Mouse (Mus musculus): ENCODE results near the gene Asb6. TPM values are rescaled to one million over a fixed set of nuclear protein-coding genes. Genes with fewer than 3 reads are reported as not detected.

Gene Asb6
- polyA plus RNA-seq, 1 experiment from 2014 or later = 38.3 TPM

DNA sequence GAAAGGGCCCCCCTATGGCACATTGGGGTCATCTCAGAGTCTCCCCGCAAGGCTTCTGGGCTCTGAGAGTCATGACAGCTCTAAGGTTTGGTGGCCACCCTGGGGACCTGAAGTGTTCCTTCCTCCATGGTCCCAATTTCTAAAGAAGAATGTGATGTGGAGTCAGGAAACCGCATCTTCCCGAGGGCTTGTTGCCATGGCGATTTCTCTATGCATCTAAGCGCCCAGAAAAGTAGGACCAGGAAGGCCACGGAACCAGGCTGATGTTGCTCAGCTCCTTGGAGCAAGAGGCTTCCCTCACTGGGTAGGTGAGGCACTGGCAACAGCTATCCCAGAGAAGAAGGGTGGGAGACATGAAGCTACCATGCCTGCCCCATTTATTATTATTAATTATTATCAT, 26.9 kb upstream of the Asb6 start:
- 75% methylated on average over 6 of the region's 6 CpGs for WGBS
- H3K9me3 ChIP-seq (replicated peaks) = no peaks in the 10 kb centered on the region
- ATAC-seq (replicated peaks; ENCODE audit: low FRiP score) = no peak
- no peak overlapping the region for H3K4me2 ChIP-seq
- no peak overlapping the region for H3K27ac ChIP-seq
- no peaks in the 10 kb centered on the region for H3K27me3 ChIP-seq
- peaks cover 21% of the 10 kb centered on the region for H3K4me1 ChIP-seq
- H3K36me3 ChIP-seq = no peaks in the 10 kb centered on the region
- H3K4me3 ChIP-seq (replicated peaks) = no peak overlapping the region
- no peak overlapping the region for H3K9ac ChIP-seq

DNA sequence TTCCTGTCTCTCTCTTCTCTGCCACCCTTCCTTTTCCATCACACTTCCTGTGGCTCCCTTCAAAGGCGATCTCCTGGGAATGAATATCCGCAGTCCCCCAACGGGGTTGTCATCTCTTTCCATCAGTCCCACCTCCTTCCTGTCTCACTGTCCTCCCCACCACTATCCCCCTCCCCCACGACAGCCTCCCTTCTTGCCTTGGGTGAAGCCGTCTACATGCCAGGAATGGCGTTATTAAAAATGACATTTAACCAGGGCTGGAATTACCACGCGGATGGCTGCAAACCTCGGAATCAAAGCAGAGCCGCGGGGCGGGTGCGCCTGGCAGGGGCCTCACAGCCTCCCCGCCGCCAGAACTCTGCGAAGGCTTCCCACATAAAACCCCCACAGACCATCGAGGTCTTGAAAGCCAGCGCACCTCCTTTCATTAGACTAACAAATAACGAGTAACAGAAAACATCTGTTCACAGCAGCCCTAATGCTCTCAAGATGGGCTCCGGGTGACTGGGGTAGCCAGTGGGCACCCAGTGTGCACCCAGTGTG, 22.7 kb upstream of the Asb6 start:
- Histone ChIP-seq H3K36me3 (no peaks in the 10 kb centered on the region), H3K9me3 (replicated peaks) (no peaks in the 10 kb centered on the region), H3K4me1 (peaks cover 20% of the 10 kb centered on the region), H3K4me3 (replicated peaks) (no peak overlapping the region), H3K27ac (no peak overlapping the region), H3K4me2 (no peak overlapping the region), H3K9ac (no peak overlapping the region), H3K27me3 (no peaks in the 10 kb centered on the region)
- no peak for ATAC-seq (replicated peaks; ENCODE audit: low FRiP score)
- 20% methylated on average over 20 of the region's 20 CpGs for WGBS

DNA sequence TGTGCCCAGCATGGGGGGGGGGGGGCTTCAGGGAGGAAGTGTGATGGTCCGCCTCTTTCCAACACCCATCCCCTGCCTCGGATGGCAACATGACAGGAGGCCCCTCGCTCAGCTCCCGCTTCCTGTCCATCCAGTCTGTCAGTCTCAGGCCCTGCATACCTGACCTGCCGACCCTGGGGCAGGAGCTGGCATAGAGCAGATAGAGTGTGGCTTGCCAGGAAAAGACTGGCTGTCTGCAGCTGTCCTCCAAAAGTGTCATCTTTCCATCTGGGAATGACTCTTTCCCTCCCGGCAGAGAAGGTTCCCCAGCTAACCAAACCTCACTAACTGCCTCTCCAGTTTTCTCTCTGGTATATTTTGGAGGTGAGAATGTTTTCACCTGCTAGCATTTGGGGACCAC, 20.4 kb upstream of the Asb6 start:
- no peak overlapping the region for H3K9ac ChIP-seq
- H3K27ac ChIP-seq = no peak overlapping the region
- H3K9me3 ChIP-seq (replicated peaks) = no peaks in the 10 kb centered on the region
- no peak overlapping the region for H3K4me2 ChIP-seq
- peaks cover 10% of the 10 kb centered on the region for H3K27me3 ChIP-seq
- peaks cover 37% of the 10 kb centered on the region for H3K4me1 ChIP-seq
- no peak overlapping the region for H3K4me3 ChIP-seq (replicated peaks)
- 21% methylated on average over 6 of the region's 6 CpGs for WGBS
- H3K36me3 ChIP-seq = no peaks in the 10 kb centered on the region
- ATAC-seq (replicated peaks; ENCODE audit: low FRiP score) = no peak

DNA sequence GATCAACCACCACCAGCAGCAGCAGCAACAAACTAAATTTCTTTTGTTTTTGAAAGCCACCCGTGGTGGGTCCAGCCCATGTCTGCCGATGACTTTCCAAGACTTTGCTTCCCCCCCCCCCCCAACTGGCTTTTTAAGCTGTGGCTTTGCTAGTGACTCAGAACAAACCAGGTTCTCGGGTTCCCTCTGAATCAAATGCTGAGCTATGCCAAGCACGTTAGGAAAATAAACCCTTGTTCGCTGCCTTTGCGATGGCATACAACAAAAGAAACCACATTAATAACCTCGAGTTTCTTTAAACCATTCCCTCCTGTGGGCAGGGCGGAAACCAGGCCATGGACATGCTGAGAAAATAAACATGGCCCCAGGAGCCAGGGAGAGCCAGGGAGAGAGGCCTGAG, 18.1 kb upstream of the Asb6 start:
- H3K36me3 ChIP-seq = no peaks in the 10 kb centered on the region
- no peak overlapping the region for H3K4me3 ChIP-seq (replicated peaks)
- 56% methylated on average over 8 of the region's 8 CpGs for WGBS
- no peak for ATAC-seq (replicated peaks; ENCODE audit: low FRiP score)
- no peak overlapping the region for H3K9ac ChIP-seq
- H3K9me3 ChIP-seq (replicated peaks) = no peaks in the 10 kb centered on the region
- H3K4me1 ChIP-seq = peaks cover 44% of the 10 kb centered on the region
- no peak overlapping the region for H3K4me2 ChIP-seq
- no peak overlapping the region for H3K27ac ChIP-seq
- H3K27me3 ChIP-seq = peaks cover 24% of the 10 kb centered on the region

DNA sequence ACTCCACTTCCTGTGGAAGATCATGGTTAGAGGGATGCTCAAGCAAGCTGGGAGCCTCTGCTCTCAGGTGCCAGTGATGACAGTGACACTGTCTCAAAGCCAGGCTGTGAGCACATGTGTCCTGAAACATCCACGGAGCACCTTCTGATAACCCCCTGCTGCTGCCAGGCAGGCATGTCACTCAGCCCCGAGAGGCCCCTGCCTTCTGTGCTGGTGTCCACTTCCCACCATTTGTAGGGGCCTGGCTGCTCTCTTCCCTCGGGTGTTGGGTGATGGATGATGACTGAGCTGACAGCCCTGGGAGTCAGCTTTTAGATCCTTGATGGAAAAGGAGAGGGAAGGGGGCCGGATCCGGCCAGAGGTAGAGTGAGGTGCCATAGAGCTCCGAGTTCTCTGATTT, 16.6 kb upstream of the Asb6 start:
- peak overlapping the region; percentile 95 for H3K4me2 ChIP-seq
- H3K4me1 ChIP-seq = peaks cover 36% of the 10 kb centered on the region
- peaks cover 27% of the 10 kb centered on the region for H3K27me3 ChIP-seq
- WGBS = 17% methylated on average over 6 of the region's 6 CpGs
- no peak for ATAC-seq (replicated peaks; ENCODE audit: low FRiP score)
- H3K9me3 ChIP-seq (replicated peaks) = no peaks in the 10 kb centered on the region
- H3K4me3 ChIP-seq (replicated peaks) = no peak overlapping the region
- no peak overlapping the region for H3K9ac ChIP-seq
- no peak overlapping the region for H3K27ac ChIP-seq
- H3K36me3 ChIP-seq = no peaks in the 10 kb centered on the region

DNA sequence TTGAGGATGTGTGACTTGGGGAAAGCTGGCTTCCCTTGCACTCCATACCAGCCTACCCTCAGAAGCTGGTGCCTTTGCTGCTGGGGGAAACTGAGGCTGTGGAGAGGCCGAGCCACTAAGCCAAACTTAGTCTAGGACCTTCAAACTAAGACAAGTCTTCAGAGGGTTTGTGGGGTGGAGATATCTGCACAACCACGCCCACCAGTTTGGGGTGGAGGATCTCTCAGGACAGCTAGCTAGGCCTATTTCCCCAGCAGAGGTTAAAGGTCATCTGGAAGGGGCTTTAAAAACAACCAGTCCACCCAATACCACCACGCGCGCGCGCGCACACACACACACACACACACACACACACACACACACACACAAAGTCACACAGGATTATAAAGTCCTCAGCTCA, 16.1 kb upstream of the Asb6 start:
- Histone ChIP-seq H3K36me3 (no peaks in the 10 kb centered on the region), H3K27ac (no peak overlapping the region), H3K4me2 (peak overlapping the region; percentile 95), H3K4me3 (replicated peaks) (peak overlapping the region; percentile 71), H3K9me3 (replicated peaks) (no peaks in the 10 kb centered on the region), H3K9ac (peak overlapping the region; percentile 75; the same call in 1 of the 2 replicates), H3K27me3 (peaks cover 27% of the 10 kb centered on the region), H3K4me1 (peaks cover 36% of the 10 kb centered on the region)
- ATAC-seq (replicated peaks; ENCODE audit: low FRiP score) = 0 out of 2 replicates have a peak, but pooled peaks have one; percentile 3
- WGBS = 72% methylated on average over 8 of the region's 8 CpGs

DNA sequence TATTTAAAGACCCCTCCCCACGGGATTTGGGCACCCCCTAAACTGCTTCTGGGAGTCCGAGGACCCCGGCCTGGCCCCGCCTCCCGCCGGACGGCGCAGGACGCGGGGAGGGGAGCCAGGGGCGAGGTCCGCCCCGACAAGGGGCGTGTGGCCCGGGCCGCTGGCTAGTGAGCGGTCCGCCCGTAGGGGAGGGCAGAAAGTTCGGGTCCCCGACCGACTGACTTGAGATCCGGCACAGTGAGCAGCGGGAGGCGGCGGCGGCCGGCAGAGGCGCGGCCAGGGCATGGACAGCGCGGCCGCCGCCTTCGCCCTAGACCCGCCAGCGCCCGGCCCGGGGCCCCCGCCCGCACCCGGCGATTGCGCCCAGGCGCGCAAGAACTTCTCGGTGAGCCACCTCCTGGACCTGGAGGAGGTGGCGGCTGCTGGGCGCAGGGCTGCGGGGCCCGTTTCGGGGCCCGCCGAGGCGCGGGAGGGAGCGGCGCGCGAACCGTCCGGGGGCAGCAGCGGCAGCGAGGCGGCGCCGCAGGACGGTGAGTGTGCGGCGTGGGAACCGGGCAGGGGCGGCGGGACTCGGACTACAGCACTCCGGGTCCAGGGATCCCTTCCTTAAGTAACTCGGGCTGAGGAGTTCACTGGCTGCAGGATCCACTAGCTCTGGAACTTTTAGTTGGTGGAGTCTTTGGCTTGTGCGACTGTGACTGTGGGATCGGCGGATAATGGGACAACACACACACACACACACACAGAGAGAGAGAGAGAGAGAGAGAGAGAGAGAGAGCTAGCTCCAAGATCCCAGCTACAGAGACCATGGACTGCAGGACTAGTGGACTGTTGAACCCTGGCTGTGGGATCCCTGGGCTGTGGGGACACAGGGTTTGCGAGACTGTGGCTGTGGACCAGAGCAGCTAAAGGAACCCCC, 15.3 kb upstream of the Asb6 start:
- 1% methylated on average over 77 of the region's 80 CpGs for WGBS
- Histone ChIP-seq H3K9me3 (replicated peaks) (no peaks in the 10 kb centered on the region), H3K27me3 (peaks cover 27% of the 10 kb centered on the region), H3K36me3 (no peaks in the 10 kb centered on the region), H3K27ac (peak overlapping the region; percentile 41; the same call in 1 of the 2 replicates), H3K4me3 (replicated peaks) (peak overlapping the region; percentile 71), H3K9ac (peak overlapping the region; percentile 75), H3K4me1 (peaks cover 33% of the 10 kb centered on the region), H3K4me2 (peak overlapping the region; percentile 95)
- peak; percentile 55; the same call in 1 of the 2 replicates for ATAC-seq (replicated peaks; ENCODE audit: low FRiP score)

DNA sequence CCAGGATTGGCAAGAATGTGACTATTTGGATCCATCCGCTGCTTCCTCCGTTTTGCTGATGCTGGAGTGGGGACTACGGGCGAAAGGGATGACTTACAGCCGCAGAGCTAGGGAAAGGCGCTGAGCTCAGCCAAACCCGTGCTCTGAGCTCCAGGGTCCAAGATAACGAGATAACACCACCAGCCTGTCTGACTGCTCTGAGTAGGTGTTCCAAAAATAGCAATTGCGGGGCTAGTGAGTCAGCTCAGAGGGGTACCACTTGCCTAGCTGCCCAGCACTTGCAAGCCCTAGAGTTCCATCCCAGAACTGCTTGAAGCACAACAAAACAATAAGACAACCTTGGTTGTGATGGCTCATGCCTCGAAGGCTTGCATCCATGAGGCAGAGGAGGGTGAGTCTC, 12.5 kb upstream of the Asb6 start:
- 42% methylated on average over 10 of the region's 10 CpGs for WGBS
- Histone ChIP-seq H3K4me3 (replicated peaks) (no peak overlapping the region), H3K9ac (no peak overlapping the region)

DNA sequence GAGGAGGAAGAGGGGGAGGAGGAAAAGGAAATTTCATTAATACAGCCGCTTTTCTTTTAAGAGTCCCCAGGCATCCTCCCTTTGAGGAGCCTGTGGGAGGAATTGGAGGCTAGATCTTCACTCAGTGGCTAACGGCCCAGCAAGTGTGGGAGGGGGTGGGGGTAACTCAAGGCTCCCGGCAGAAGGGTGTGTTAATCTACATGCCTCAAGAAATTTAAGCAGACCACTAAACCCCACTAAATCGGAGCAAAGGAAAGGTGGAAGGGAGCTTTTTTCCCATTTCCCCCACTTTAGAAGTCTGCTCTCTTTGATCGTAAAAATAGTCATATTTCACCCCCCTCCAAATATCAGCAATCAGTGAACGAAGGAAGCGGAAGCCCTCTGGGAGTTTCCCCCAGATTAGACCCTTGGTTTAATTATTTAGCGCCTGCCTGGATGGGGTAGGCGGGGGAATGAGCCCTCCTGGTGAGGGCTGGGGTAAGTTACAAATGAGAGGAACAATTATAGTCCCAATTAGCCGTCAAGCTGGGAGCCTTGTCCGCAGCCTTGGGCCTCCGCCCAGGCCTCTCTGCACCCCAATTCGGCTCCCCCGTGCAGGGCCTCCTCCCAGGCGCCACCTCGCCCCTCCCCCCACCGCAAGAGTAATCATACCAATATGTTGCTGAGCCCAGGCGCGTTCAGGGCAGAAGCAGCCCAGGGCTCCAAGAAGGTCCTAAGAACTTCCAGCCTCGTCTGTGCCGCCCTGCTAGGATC, 6.3 kb upstream of the Asb6 start:
- H3K4me3 ChIP-seq (replicated peaks) = peak overlapping the region; percentile 0; the same call in 1 of the 2 replicates
- peaks cover 39% of the 10 kb centered on the region for H3K4me1 ChIP-seq
- H3K9me3 ChIP-seq (replicated peaks) = no peaks in the 10 kb centered on the region
- WGBS = 8% methylated on average over 21 of the region's 21 CpGs
- peak overlapping the region; percentile 27; the same call in 1 of the 2 replicates for H3K9ac ChIP-seq
- no peaks in the 10 kb centered on the region for H3K36me3 ChIP-seq
- H3K4me2 ChIP-seq = peak overlapping the region; percentile 49
- ATAC-seq (replicated peaks; ENCODE audit: low FRiP score) = 0 out of 2 replicates have a peak, but pooled peaks have one; percentile 20
- H3K27ac ChIP-seq = peak overlapping the region; percentile 69
- H3K27me3 ChIP-seq = no peaks in the 10 kb centered on the region

More for the DNA sequence above, 12.5 kb upstream of the Asb6 start:
- Histone ChIP-seq H3K27me3 (peaks cover 27% of the 10 kb centered on the region), H3K9me3 (replicated peaks) (no peaks in the 10 kb centered on the region), H3K4me2 (no peak overlapping the region), H3K27ac (no peak overlapping the region), H3K4me1 (peaks cover 28% of the 10 kb centered on the region), H3K36me3 (no peaks in the 10 kb centered on the region)
- ATAC-seq (replicated peaks; ENCODE audit: low FRiP score) = no peak

DNA sequence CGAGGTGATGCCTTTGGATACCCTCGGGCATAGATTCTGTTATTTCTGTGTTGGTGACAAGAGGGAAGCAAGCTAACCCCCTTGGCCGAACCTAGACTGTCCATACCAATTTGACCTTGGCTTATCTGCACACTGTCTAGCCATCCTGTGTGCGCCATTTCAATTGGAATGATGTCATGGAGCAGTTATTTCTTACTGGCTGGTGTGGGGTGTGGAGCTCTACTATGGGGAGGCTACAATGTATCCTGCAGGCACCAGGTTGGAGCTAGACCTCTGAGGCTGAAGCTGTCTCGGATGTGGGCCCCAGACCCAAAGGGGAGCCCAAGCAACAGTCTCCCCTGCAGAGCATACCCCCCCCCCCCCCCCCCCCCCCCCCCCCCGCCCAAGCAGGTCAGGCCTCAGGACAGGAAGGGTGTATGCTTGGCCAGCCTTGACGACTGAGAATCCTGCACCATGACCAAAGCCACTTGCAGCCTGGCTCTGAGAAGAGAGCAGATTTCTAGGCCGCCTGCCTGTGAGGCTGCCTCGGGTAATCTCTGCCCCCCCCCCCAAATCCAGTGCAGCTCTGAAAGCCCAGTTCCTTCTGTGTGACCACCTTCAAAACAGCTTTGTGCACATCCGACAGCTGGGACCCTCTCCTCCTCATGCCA, 4.4 kb upstream of the Asb6 start, which contains the start of gene Prrx2:
TSS of gene Prrx2 (plus strand) at position 600 of the 650 bp plus-strand sequence.
- no peak for ATAC-seq (replicated peaks; ENCODE audit: low FRiP score)
- WGBS = 56% methylated on average over 9 of the region's 10 CpGs
- Histone ChIP-seq H3K36me3 (no peaks in the 10 kb centered on the region), H3K4me2 (no peak within 1 kb of the TSS), H3K4me3 (replicated peaks) (no peak within 1 kb of the TSS), H3K27me3 (no peaks in the 10 kb centered on the region), H3K9me3 (replicated peaks) (no peaks in the 10 kb centered on the region), H3K4me1 (peaks cover 39% of the 10 kb centered on the region), H3K9ac (no peak within 1 kb of the TSS), H3K27ac (peak within 1 kb of the TSS; percentile 69)

DNA sequence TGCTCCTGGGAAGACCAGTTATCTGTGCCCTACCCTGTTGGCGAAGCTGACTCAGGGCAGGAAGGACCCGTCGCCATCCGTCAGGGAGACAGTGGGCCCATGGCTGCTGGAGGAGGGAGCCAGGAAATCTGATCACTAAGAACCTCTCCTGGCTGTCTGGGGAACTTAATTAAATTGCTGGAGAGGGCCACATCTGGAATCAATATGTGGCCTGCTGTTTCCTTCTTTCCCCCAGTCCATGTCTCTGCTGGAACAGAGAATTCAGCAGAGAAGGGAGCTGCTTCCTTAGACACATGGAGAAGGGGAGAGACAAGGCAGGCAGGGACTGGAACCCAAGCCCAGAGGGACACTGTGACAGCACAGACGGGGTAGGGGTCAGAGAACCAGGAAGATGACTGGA, 3.5 kb upstream of the Asb6 start:
- H3K4me3 ChIP-seq (replicated peaks) = no peak overlapping the region
- ATAC-seq (replicated peaks; ENCODE audit: low FRiP score) = no peak
- peaks cover 39% of the 10 kb centered on the region for H3K4me1 ChIP-seq
- peak overlapping the region; percentile 38; the same call in 1 of the 2 replicates for H3K27ac ChIP-seq
- H3K27me3 ChIP-seq = no peaks in the 10 kb centered on the region
- no peak overlapping the region for H3K9ac ChIP-seq
- no peaks in the 10 kb centered on the region for H3K36me3 ChIP-seq
- WGBS = 23% methylated on average over 5 of the region's 5 CpGs
- no peak overlapping the region for H3K4me2 ChIP-seq
- no peaks in the 10 kb centered on the region for H3K9me3 ChIP-seq (replicated peaks)

Measured in kidney, embryonic 15.5 days (tissue).